ENCODE assay signal across 8 mouse cellular contexts in genomic region chr13:94286195-94286594, GRCm38 (mm10). TPM values are rescaled to one million over a fixed set of nuclear protein-coding genes. Genes with fewer than 3 reads are reported as not detected.
A peak's percentile ranks its signal among the peaks of the same experiment; 100 is the strongest.
DNase-seq lines count a peak whose midpoint lies in the region; ATAC-seq and TF ChIP-seq lines count a peak whose summit lies in the region.

No protein-coding gene starts in this region.

- no peak for TF ChIP-seq CTCF in olfactory bulb, adult 2 months (IDR thresholded peaks at IDR 0.05; ENCODE audit: insufficient read depth, low read depth, low read length)

- peak; percentile 61 for DNase-seq in layer of hippocampus, adult 11-12 months (ENCODE audit: low spot score)
- DNase-seq in layer of hippocampus, postnatal 25 days (ENCODE audit: extremely low spot score in 1 of 2, low spot score in 1 of 2): no peak
- DNase-seq in left cerebral cortex, postnatal 25 days (ENCODE audit: low spot score in 2 of 2): peak; percentile 49 to 54
- no peak for DNase-seq in spleen, postnatal 14 days (ENCODE audit: low spot score in 2 of 2)
- DNase-seq in thymus, postnatal 36 days: no peak

- no peaks in the 10 kb centered on the region for H3K36me3 ChIP-seq in forebrain, embryonic 12.5 days (replicated peaks)

- H3K27ac ChIP-seq in forebrain, embryonic 12.5 days: no peak overlapping the region
- H3K27ac ChIP-seq in olfactory bulb, adult 2 months (ENCODE audit: insufficient read depth, low read depth, low read length): peak overlapping the region; percentile 58

- peak overlapping the region; percentile 96; the same call in 1 of the 2 replicates for H3K4me3 ChIP-seq in forebrain, embryonic 12.5 days (replicated peaks)
- H3K4me3 ChIP-seq in olfactory bulb, adult 2 months (ENCODE audit: insufficient read depth, low read depth, low read length): no peak overlapping the region

- H3K9ac ChIP-seq in forebrain, embryonic 12.5 days: no peak overlapping the region

- H3K4me2 ChIP-seq in forebrain, embryonic 12.5 days: peak overlapping the region; percentile 77

- intact Hi-C loops in left cerebral cortex, postnatal 25 days (cut with DNase I): no loop called here

- WGBS in forebrain, embryonic 12.5 days: 46% methylated on average over 5 of the region's 5 CpGs
- 21% methylated on average over 5 of the region's 5 CpGs for WGBS in olfactory bulb, adult 2 months

- H3K4me1 ChIP-seq in forebrain, embryonic 12.5 days: peaks cover 7% of the 10 kb centered on the region
- peaks cover 4% of the 10 kb centered on the region; the same call in 1 of the 2 replicates for H3K4me1 ChIP-seq in olfactory bulb, adult 2 months (ENCODE audit: control insufficient read depth, insufficient read depth, low read length)

- no peak for ATAC-seq in forebrain, embryonic 12.5 days (ENCODE audit: low FRiP score)
- no peak for ATAC-seq in inflammation-experienced regulatory T-cells, adult 6 months

- no peak for TF ChIP-seq POLR2A in olfactory bulb, adult 2 months (IDR thresholded peaks at IDR 0.05; ENCODE audit: insufficient read depth, low read depth, low read length)

- H3K9me3 ChIP-seq in forebrain, embryonic 12.5 days: no peaks in the 10 kb centered on the region

- peaks cover 3% of the 10 kb centered on the region; the same call in 1 of the 2 replicates for H3K27me3 ChIP-seq in forebrain, embryonic 12.5 days

RNA-seq across cellular contexts. Expression of gene Scamp1, which starts 0.5 kb away (rescaled TPM):
- 100 to 1,000 TPM; 179 TPM for total RNA-seq in layer of hippocampus, postnatal 25 days (2021)
- polyA plus RNA-seq in forebrain, embryonic 12.5 days (2016; fragmentation: Nextera tagmentation; extraction: Ambion mirVana): 55.3 and 60.0 TPM in 2 replicates
- total RNA-seq in left cerebral cortex, postnatal 25 days (2021): 100 to 1,000 TPM; 181 to 184 TPM
- 338 TPM in 1 of 2 replicates, not detected in the other for polyA plus RNA-seq in olfactory bulb, adult 2 months (2012; ENCODE audit: insufficient read depth, insufficient read length, low replicate concordance, missing spikeins)
- polyA plus RNA-seq in inflammation-experienced regulatory T-cells, adult 6 months (2017; shearing (Covaris generic)): 1 to 10 TPM; 1.1 to 2.8 (median 2.7) TPM

Comparison
In these comparisons a context has a peak if more than half of its experiments do, and no peak if none do; other contexts are left out.
1. DNase-seq: peak in layer of hippocampus, adult 11-12 months (single experiment) and left cerebral cortex, postnatal 25 days (2 of 2); none in layer of hippocampus, postnatal 25 days (0 of 2), spleen, postnatal 14 days (0 of 2) and thymus, postnatal 36 days (0 of 2).